ENCODE assay signal across 20 mouse cellular contexts in genomic region chr2:58192160-58192559, GRCm38 (mm10).
"Had no signal": no experiment of that assay in that cellular context is flagged by ENCODE, and none has a peak within 500 bp of the region (broad histone marks: within the 10 kb centered on the region; RNA-seq: fewer than 3 reads in every experiment).

No protein-coding gene starts in this region.

- H3K4me1 ChIP-seq: lung, embryonic 15.5 days; midbrain, embryonic 13.5 days; midbrain, embryonic 15.5 days; neural tube, embryonic 12.5 days; stomach, embryonic 15.5 days had no signal

- H3K4me2 ChIP-seq: lung, embryonic 15.5 days; midbrain, embryonic 11.5 days; midbrain, embryonic 13.5 days; midbrain, embryonic 15.5 days; neural tube, embryonic 12.5 days; stomach, embryonic 15.5 days had no signal

- DNase-seq: liver, postnatal 0 days; lung, adult 2 months; lung, postnatal 14 days; lung, postnatal 36 days; retina, postnatal 1 day; right cerebral cortex, adult 18-20 months; right cerebral cortex, postnatal 25 days; right cerebral cortex, postnatal 4 days; thymus, postnatal 14 days; thymus, postnatal 36 days had no signal

- H3K27me3 ChIP-seq: lung, embryonic 15.5 days; megakaryocyte, embryonic 14.5 days; midbrain, embryonic 13.5 days; midbrain, embryonic 15.5 days; neural tube, embryonic 12.5 days; stomach, embryonic 15.5 days had no signal

- H3K36me3 ChIP-seq: lung, embryonic 15.5 days; midbrain, embryonic 13.5 days; midbrain, embryonic 15.5 days; neural tube, embryonic 12.5 days; stomach, embryonic 15.5 days had no signal

- ATAC-seq: liver, postnatal 0 days; lung, postnatal 0 days; midbrain, embryonic 13.5 days; midbrain, embryonic 15.5 days had no signal

- H3K4me3 ChIP-seq: lung, embryonic 15.5 days; megakaryocyte, embryonic 14.5 days; midbrain, embryonic 13.5 days; midbrain, embryonic 15.5 days; neural tube, embryonic 12.5 days; stomach, embryonic 15.5 days had no signal

- H3K9ac ChIP-seq: liver, postnatal 0 days; lung, embryonic 15.5 days; midbrain, embryonic 13.5 days; midbrain, embryonic 15.5 days; neural tube, embryonic 12.5 days; stomach, embryonic 15.5 days had no signal

- H3K9me3 ChIP-seq: lung, embryonic 15.5 days; megakaryocyte, embryonic 14.5 days; midbrain, embryonic 13.5 days; midbrain, embryonic 15.5 days; neural tube, embryonic 12.5 days; stomach, embryonic 15.5 days had no signal

- H3K27ac ChIP-seq: lung, embryonic 15.5 days; macrophage; midbrain, embryonic 13.5 days; midbrain, embryonic 15.5 days; neural tube, embryonic 12.5 days; stomach, embryonic 15.5 days; stomach, postnatal 0 days had no signal
